Mouse (Mus musculus) cerebellum, postnatal 14 days (tissue): Measurements from ENCODE around the gene Pqbp1.
A peak's percentile ranks its signal among the peaks of the same experiment; 100 is the strongest.
"Not testable (repeated sequence)": the region's sequence is repeated elsewhere in the genome, so short reads cannot be mapped to it uniquely, and the experiment has no call there.

Source experiments
- DNase-seq, 2 experiments: peaks; one replicate each; pipeline ENCODE4 v3.0.0; 2021; ENCODE audit warnings: mixed read lengths in 2 of 2

The Pqbp1 gene

DNA sequence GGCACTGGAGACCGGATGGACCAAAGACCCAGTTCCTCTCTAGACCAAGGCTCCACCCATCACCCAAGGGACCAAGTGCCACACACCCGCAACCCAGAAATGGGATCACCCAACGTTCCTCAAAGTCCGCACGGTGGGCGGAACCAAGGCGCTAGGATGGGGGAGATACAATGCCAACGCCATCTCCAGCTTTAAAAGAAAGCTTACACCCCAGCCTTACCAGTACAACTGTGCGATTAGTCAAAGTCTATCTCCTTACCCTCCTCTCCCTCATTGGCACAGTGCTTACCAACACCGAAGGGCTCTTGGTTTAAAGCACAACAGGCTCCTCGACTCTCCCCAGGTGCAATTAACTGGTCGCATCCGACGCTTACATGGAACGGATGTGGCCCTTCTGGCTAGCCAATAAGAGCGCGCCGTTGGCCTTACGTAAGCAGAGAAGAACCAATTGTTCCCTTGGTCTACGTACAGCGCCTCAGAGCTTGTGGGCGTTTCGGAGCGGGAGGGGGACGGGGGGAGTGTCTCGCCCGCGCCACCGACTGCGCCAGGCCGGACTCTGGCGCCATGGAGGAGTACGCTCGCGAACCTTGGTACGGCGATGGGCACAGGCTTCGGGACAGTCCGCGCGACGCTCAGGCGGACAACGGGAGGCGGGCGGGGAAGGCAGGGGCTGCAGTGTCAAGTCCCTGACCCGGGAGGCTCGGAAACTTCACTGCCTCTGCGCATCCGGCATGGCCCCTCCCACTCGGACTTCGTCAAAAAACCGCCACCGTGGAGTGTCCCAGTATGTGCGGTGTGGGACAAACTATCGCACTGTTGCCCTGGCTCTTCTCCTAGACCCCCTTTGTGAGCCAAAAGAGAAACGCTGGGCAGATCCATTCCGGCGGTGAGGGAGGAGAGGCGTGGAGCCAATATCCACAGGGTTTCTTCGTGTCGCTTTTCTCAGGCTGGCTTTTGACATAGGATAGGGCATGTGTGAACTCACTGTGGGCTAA lies at the start of gene Pqbp1, which contains the start of gene Timm17b:
Gene Pqbp1 (minus strand): TSS at position 390 of the 995 bp plus-strand sequence.
Gene Timm17b (plus strand): TSS at position 478 of the 995 bp plus-strand sequence.
- DNase-seq: peak; percentile 87 to 90

GRCm38 (mm10) chrX:7947900-7948492 lies 48.9 kb upstream of the Pqbp1 start:
- DNase-seq: peak; percentile 92

GRCm38 (mm10) chrX:7947108-7947899 lies 48.2 kb upstream of the Pqbp1 start, which contains the start of gene Hdac6:
Gene Hdac6 (minus strand): TSS chrX:7947889.
- peak; percentile 39 to 52 for DNase-seq

DNA sequence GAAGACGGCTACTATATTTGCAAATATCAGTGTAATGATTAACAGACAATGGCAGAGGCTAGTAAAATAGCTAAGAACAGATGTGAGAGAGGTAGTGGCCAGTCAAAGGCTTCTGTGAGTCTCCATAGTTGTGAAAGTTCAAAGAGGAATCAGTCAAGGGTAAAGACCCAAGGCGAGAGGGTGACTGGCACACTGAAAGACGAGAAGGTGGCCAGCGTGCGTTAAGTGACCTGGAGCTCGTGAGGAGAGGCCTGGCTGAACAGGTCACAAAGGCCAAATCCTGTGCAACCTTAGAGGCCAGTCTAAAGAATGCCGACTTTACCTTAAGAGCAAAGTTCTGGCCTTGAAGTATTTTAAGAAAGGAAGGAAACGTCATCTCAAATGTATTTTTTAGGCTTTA lies 46.5 kb upstream of the Pqbp1 start:
- DNase-seq: no peak

DNA sequence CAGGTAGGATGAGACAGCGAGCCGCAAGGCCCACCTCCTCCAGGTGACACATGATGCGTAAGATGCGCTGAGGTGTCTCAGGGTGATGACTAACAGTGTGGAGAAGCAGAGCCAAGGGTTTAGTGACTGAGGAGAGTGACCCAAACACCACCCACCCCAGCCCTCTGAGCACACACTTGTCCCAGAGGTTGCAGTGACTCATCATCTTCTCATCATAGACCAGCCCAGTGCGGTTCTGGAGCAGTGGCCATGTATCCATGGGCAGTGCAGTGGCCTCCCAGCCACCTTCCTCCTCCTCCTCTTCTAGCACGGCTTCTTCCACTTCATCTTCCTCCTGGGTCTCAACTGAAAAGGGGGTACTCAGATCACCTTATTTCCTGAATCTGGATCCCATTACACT lies 38.6 kb upstream of the Pqbp1 start:
- DNase-seq: no peak

DNA sequence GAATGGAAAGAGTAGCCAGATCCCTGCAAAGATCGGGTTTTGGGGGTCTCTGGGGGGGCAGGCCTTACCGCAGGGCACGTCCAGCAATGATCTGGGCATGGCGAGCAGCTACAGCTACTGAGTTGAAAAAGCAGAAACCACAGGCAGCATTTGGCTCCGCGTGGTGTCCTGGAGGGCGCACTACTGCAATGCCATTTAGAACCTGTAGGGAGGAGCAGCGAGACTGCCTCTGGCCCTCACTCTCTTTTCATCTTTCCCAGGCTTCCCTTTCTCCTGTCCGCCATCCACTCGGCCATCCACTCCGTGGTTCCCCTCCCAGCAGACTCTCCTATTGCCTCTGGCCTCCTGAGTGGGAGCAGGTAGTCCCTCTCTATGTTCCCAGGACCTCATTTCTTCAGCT lies 37.8 kb upstream of the Pqbp1 start:
- no peak for DNase-seq

DNA sequence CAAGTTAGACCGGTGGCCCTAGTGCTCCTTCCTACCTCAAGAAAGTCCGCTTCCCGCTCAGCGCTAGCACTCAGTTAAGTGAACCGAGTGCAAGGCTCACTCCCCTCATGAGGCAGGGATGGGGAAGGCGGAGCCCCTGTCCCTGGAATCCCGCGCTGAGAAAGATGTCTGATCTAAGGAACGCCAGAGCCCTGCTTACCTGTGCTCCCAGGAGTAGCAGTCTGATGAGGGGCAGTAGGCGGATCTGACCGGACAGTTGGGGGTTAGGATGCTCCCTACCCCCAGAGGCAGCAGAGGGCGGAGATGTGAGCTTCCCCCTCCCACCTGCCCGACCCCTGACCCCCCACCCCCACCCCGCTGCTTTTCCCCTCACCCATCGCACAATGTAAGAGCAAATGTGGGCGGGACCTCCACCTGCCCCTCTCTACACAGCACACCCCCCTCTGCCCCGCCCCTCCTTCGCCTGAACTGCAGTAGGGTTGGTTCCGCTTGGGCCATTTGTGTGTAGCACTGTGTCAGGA lies 29.3 kb upstream of the Pqbp1 start, which contains the start of gene Eras:
Gene Eras (minus strand): TSS at position 338 of the 521 bp plus-strand sequence.
- DNase-seq: no peak

GRCm38 (mm10) chrX:7927116-7927515 lies 28.0 kb upstream of the Pqbp1 start:
- no peak for DNase-seq

GRCm38 (mm10) chrX:7926266-7926665 lies 27.2 kb upstream of the Pqbp1 start:
- no peak for DNase-seq

GRCm38 (mm10) chrX:7922032-7922431 lies 23.0 kb upstream of the Pqbp1 start:
- peak in 1 of 2 experiments; percentile 33 for DNase-seq

- DNase-seq: peak; percentile 72 to 75
Measured at GRCm38 (mm10) chrX:7919601-7920383, 20.7 kb upstream of the Pqbp1 start, which contains the start of gene Pcsk1n. Gene Pcsk1n (plus strand): TSS chrX:7919822.

GRCm38 (mm10) chrX:7917960-7918359 lies 18.9 kb upstream of the Pqbp1 start:
- DNase-seq: not testable (repeated sequence)

GRCm38 (mm10) chrX:7915669-7916068 lies 16.6 kb upstream of the Pqbp1 start:
- peak in 1 of 2 experiments; percentile 64 for DNase-seq

GRCm38 (mm10) chrX:7910473-7910872 lies 11.4 kb upstream of the Pqbp1 start:
- no peak for DNase-seq

DNA sequence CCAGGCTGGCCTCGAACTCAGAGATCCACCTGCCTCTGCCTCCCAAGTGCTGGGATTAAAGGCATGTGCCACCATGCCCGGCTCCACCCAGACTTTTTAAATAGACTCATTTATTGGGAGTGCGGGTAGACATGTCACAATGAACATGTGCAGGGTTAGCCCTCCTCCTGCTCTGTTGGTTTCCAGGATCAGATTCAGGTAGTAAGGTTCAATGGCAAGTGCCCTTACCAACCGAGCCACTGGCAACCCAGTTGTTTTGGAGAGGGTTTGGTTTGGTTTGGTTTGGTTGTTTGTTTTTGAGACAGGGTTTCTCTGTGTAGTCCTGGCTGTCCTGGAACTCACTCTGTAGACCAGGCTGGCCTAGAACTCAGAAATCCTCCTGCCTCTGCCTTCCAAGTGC lies 10.2 kb upstream of the Pqbp1 start, which contains the start of gene Gm10490:
Gene Gm10490 (plus strand): TSS at position 301 of the 400 bp plus-strand sequence.
- not testable (repeated sequence) for DNase-seq

GRCm38 (mm10) chrX:7907735-7908134 lies 8.7 kb upstream of the Pqbp1 start, which contains the start of gene Gm10491:
Gene Gm10491 (minus strand): TSS chrX:7907835.
- no peak for DNase-seq

- no peak for DNase-seq
Measured at GRCm38 (mm10) chrX:7904441-7904840, 5.4 kb upstream of the Pqbp1 start.

- no peak for DNase-seq
Measured at GRCm38 (mm10) chrX:7898211-7898610, 858 bp downstream of the Pqbp1 start.

DNA sequence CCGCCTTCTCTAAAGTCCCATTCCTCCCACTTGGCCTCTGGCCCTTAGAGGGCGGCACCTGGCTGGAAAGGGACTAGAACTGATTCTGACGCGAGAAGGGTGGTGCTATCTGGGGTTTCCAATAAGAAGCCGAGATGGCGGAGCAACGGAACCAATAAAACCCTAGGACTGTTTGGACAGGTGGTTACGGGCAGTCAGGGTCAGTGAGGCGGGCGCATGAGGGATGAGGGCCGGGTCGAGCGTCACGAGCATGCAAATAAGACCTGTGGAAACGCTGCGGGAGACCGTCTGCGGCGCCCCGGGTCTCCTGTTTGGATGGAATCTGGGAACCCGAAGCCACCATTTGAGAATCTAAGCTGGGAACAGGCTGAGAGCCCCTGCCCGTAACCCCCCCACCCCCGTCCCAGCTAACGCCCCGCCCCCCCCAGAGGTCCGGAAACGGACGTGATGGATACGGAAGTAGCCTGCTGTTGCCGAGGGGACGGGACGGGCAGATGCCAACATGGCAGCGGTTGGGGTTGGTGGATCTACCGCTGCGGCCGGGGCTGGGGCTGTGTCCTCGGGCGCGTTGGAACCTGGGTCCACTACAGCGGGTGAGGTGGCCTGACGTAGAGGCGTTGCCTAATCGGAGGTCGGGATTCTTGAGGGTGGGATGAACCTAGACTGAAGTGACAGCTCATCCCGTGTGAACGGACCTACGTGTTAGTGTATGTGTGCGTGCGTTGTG lies 15.1 kb downstream of the Pqbp1 start, which contains the start of gene Slc35a2:
Gene Slc35a2 (plus strand): TSS at position 188 of the 727 bp plus-strand sequence.
- peak; percentile 86 to 87 for DNase-seq

DNA sequence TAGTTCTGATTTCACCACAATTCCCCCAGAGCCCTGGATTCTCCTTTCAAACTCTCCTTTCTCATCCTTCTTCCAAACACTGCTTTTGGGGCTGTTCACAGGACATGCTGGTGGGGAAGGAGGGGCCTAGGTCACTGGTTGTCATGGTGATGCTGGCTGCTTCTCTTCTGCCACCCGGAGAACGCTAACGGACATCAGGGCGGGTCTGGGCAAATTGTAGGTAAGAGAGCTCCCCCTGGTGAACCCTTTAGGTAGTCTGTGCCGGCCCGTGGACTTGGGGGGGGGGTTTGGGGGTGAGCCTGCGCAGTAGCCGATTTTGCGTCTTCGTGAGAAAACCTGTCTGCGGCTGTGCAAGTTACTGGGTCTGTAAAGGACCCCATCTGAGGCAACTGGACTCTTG lies 19.2 kb downstream of the Pqbp1 start:
- peak; percentile 78 to 82 for DNase-seq
